Mouse (Mus musculus) erythroblast, embryonic 14.5 days (primary cell): Measurements from ENCODE around the gene Trove2.

Experiments used
- GATA1 ChIP-seq: IDR thresholded peaks from 2 replicates; pipeline ENCODE4 v1.6.1; 2012; ENCODE audit warnings: low read length, inconsistent platforms, mixed read lengths
- TAL1 ChIP-seq: IDR thresholded peaks from 3 replicates; pipeline ENCODE4 v1.6.1; 2012; ENCODE audit warnings: low read length, inconsistent platforms, mixed read lengths

- TF ChIP-seq GATA1: no peak
- no peak for TF ChIP-seq TAL1
These were observed 45.8 kb upstream of the Trove2 start for GRCm38 (mm10) chr1:143822677-143823076.
